Mouse (Mus musculus): Measurements from ENCODE around the gene Tmx2. TPM values are rescaled to one million over a fixed set of nuclear protein-coding genes. Genes with fewer than 3 reads are reported as not detected.
"Not testable (repeated sequence)": the region's sequence is repeated elsewhere in the genome, so short reads cannot be mapped to it uniquely, and the experiment has no call there.

Gene Tmx2
- 48.9 and 55.8 TPM in 2 replicates for total RNA-seq (2017)

DNA sequence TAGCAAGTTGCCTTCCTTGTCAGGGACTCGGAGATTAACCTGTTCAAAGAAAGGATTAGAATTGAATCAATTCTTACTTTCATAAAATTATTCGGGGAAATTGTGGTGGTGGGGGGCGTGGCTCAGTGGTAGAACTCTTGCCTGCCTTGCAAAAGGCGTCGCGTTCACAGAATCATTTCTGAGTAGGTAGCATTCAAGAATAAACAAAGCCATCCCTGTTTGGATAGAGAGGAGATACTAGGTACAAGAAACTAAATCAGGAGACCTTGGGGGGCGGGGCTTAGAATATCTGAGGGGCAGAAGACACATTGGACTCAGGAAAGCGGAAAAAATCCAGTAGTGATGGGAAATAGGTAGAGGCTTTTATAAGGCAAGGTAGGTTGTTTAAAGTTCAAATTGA is at the start of gene Tmx2:
Gene Tmx2, minus strand, starts transcription at position 125 of the 400 bp plus-strand sequence.
- no peak for ATAC-seq (replicated peaks in 1 of 2; ENCODE audit: insufficient read depth in 1 of 2, low FRiP score in 2 of 2, low TSS enrichment in 1 of 2, low read depth in 1 of 2, poor library complexity in 2 of 2, severe bottlenecking in 2 of 2)

DNA sequence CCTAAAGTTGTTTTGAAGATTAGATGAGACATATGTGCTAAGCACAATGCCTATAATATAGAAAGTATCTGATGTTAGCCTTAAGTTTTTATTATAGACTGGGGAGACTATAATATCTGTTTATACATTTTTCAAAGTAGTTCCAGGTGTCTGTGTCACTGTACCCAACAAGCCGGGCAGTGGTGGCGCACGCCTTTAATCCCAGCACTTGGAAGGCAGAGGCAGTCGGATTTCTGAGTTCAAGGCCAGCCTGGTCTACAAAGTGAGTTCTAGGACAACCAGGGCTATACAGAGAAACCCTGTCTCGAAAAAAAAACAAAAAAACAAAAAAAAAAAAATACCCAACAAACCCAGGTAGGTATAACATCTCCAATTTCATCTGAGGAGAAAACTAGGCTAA is 49.3 kb upstream of the Tmx2 start:
- not testable (repeated sequence) for ATAC-seq (replicated peaks in 1 of 2; ENCODE audit: insufficient read depth in 1 of 2, low FRiP score in 2 of 2, low TSS enrichment in 1 of 2, low read depth in 1 of 2, poor library complexity in 2 of 2, severe bottlenecking in 2 of 2)

GRCm38 (mm10) chr2:84727172-84727858 is 48.4 kb upstream of the Tmx2 start, which contains the start of gene Clp1:
TSS of gene Clp1 (minus strand) at chr2:84727350.
- ATAC-seq (replicated peaks in 1 of 2; ENCODE audit: insufficient read depth in 1 of 2, low FRiP score in 2 of 2, low TSS enrichment in 1 of 2, low read depth in 1 of 2, poor library complexity in 2 of 2, severe bottlenecking in 2 of 2): peak; percentile 98

DNA sequence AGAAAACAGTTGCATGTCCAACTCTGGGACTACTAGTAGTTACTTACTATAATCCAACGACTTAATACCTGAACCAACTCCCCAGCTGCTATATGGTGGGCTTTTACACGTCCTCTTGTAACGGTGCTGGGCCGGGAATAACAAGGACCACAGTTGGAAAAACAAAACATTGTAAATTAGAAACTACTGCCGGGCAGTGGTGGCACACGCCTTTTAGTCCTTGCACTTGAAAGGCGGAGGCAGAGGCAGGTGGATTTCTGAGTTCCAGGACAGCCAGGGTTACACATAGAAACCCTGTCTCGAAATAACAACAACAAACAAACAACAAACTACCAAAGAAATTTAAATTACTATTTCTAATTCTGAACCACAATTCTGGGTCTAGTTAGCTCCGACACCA is 47.8 kb upstream of the Tmx2 start:
- ATAC-seq (replicated peaks in 1 of 2; ENCODE audit: insufficient read depth in 1 of 2, low FRiP score in 2 of 2, low TSS enrichment in 1 of 2, low read depth in 1 of 2, poor library complexity in 2 of 2, severe bottlenecking in 2 of 2): no peak

DNA sequence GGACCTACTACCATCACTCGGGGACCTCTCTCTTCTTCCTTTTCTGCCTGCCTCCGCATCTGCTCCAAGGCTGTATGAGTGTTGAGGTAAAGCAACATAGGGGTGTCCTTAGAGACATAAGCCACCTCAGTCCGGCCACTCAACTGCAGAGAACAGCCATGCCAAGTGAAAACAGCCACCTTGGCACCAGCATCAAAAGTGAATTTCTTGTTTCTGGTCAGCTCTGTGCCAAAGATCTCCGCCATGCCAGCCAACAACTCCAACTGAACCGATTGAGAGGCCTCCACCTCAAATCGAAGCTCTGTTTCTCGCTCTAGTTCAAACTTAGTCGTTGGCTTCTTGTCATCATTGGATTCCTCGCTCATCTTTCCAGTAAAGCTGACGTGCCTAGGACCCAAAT is 46.8 kb upstream of the Tmx2 start:
- no peak for ATAC-seq (replicated peaks in 1 of 2; ENCODE audit: insufficient read depth in 1 of 2, low FRiP score in 2 of 2, low TSS enrichment in 1 of 2, low read depth in 1 of 2, poor library complexity in 2 of 2, severe bottlenecking in 2 of 2)

DNA sequence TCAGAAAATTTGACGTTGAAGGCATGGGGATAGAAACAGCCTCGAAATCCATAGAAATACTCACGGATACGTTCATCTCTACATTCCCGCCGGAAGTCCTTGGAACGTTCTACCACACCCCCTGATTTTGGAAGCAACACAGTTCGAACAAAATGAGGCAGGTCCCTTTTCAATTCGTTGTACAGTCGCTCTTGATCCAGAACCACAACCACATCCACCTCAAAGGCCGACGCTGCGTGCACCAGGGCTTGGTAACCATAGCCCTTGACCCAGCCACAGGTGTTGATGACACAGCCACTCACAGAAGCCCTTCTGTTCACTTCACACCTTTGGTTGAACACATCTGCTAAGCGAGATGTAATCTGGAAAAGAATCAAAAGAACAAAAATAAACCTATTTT is 44.9 kb upstream of the Tmx2 start:
- ATAC-seq (replicated peaks in 1 of 2; ENCODE audit: insufficient read depth in 1 of 2, low FRiP score in 2 of 2, low TSS enrichment in 1 of 2, low read depth in 1 of 2, poor library complexity in 2 of 2, severe bottlenecking in 2 of 2): no peak

DNA sequence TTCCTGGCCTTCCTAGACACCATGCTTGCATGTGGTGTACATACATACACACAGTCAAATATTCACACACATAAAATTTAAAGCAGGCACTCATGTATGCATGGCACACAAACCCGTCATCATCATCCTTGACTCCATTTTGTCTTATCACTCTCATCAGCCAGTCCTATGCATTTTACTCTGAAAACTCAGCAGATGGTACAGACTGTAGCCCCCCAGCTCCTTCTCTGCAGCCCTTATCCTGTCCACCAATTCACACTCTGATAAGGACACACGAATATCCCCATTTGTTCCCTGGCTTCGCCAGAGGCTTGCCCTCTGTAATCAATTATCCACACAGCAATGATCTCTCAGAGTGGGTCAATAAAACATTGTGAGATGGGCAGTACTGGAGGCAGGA is 42.2 kb upstream of the Tmx2 start:
- no peak for ATAC-seq (replicated peaks in 1 of 2; ENCODE audit: insufficient read depth in 1 of 2, low FRiP score in 2 of 2, low TSS enrichment in 1 of 2, low read depth in 1 of 2, poor library complexity in 2 of 2, severe bottlenecking in 2 of 2)

- ATAC-seq (replicated peaks in 1 of 2; ENCODE audit: insufficient read depth in 1 of 2, low FRiP score in 2 of 2, low TSS enrichment in 1 of 2, low read depth in 1 of 2, poor library complexity in 2 of 2, severe bottlenecking in 2 of 2): no peak
Measured at GRCm38 (mm10) chr2:84720718-84721117, 41.8 kb upstream of the Tmx2 start.

GRCm38 (mm10) chr2:84717357-84717756 is 38.4 kb upstream of the Tmx2 start:
- ATAC-seq (replicated peaks in 1 of 2; ENCODE audit: insufficient read depth in 1 of 2, low FRiP score in 2 of 2, low TSS enrichment in 1 of 2, low read depth in 1 of 2, poor library complexity in 2 of 2, severe bottlenecking in 2 of 2): no peak

DNA sequence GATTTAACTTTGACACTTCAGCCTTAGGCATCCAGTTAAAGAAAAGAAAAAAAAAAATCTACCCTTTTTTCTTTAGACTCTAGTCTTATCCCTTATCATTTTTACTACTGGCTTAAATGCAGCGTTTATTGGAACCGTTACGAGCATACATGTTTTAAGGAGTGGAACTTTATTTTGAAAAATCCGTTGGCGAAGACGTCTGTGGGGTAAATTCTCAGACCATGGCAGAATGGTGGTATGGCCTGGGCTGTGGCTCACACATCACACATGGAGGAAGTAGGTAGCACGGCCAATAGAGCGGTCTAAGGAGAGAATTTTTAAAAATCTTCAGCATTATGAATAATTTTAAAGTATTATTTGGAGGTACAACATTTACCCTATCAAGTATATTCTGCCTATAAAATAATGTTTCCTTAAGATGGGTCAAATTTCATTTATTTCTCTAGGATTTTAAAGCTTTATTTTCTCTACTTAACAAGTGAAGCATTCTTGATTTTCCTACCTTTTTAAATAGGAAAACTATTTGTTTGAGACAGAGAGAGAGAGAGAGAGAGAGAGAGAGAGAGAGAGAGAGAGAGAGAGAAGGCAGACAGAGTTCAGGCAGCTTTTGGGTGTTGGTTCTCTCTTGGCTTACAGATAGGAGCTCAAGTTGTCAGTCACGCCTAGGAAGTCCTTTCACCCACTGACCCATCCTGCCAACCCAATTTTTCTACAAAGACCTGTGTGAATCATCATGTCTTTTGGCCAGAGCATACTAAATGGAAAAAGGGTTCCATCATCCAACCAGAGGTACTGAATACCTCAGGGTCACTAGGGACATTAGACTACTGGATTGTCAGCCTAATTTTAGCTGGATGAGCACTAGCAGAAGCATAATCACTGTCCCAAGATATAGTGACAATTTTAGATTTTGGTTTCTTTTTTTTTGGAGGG is 37.7 kb upstream of the Tmx2 start:
- ATAC-seq (replicated peaks in 1 of 2; ENCODE audit: insufficient read depth in 1 of 2, low FRiP score in 2 of 2, low TSS enrichment in 1 of 2, low read depth in 1 of 2, poor library complexity in 2 of 2, severe bottlenecking in 2 of 2): no peak

DNA sequence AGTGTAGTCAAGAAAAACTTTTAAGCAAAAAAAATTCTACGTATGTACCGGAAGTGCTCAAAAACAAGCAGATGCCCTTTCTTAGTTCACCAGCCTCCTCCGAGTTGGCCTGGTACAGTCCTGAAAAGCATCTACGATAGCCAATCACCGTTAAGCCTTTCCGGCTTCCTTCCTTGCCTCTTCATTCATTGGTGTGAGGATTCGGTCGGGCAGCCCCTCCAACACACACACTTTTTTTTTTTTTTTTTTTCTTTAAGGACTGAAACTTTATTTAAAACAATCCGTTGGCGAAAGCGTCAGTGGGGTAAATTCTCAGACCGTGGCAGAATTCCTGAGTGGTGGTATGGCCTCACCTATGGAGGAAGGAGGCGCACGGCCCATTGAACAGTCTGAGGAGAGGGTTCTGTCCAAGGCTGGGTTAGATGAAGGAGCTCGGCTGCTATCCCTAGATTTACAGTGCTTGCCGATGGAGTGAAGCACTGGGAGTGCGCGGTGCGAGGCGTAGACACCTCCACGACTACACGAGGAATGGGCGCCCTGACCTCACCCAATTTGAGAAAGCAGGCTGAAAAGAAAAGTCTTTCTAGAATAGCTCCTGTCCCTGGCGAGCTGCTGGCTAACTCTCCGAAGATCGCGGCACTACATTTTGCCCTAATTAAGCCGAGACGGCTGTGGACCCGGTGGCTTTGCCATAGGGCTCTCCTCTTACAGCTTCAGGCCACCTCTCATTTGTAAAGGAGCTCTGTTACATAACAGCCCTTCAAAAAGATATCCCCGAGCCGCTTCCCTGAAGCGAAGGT is 36.8 kb upstream of the Tmx2 start:
- ATAC-seq (replicated peaks in 1 of 2; ENCODE audit: insufficient read depth in 1 of 2, low FRiP score in 2 of 2, low TSS enrichment in 1 of 2, low read depth in 1 of 2, poor library complexity in 2 of 2, severe bottlenecking in 2 of 2): peak; percentile 92 to 94

- peak; percentile 82 to 88 for ATAC-seq (replicated peaks in 1 of 2; ENCODE audit: insufficient read depth in 1 of 2, low FRiP score in 2 of 2, low TSS enrichment in 1 of 2, low read depth in 1 of 2, poor library complexity in 2 of 2, severe bottlenecking in 2 of 2)
Measured at GRCm38 (mm10) chr2:84714811-84715561, 36.0 kb upstream of the Tmx2 start, which contains the start of gene Zdhhc5. TSS of gene Zdhhc5 (minus strand) at chr2:84715180.

DNA sequence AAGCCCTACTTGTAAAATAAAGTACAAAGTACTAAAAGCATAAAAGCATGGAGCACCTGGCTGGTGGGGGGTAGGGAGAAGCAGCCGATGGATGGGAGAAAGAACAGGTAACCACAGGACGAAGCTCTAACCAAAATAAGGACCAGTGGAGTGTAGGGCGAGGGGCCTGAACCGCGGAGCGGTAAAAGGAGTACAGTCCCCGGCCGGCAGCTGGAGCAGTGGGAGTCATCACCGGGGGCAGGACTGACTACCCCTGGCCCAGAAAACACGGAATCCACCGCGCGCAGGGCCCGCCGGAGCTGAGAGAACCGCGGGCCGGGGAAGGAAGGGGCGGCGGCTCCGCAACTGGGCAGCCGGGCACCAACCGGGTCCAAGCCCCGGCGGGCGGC is 35.5 kb upstream of the Tmx2 start:
- no peak for ATAC-seq (replicated peaks in 1 of 2; ENCODE audit: insufficient read depth in 1 of 2, low FRiP score in 2 of 2, low TSS enrichment in 1 of 2, low read depth in 1 of 2, poor library complexity in 2 of 2, severe bottlenecking in 2 of 2)

DNA sequence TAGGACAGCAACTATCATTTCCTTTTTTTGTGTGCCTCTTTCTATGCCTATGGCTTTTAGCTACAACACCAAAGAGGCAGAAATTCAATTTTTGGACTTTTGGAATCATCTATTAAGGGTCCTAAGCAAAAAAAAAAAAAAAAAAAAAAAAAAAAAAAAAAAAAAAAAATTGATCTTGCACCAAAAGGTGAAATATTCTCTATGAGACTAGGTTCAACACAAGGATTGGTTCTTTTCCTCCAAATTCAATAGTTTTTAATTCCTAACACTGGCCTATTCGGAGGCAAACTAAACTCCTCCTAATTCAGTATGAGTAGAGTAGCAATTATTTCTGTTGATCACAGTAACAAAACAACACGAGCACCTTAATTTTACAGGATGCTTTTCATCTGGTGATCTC is 33.0 kb upstream of the Tmx2 start:
- no peak for ATAC-seq (replicated peaks in 1 of 2; ENCODE audit: insufficient read depth in 1 of 2, low FRiP score in 2 of 2, low TSS enrichment in 1 of 2, low read depth in 1 of 2, poor library complexity in 2 of 2, severe bottlenecking in 2 of 2)

GRCm38 (mm10) chr2:84707523-84707922 is 28.6 kb upstream of the Tmx2 start:
- ATAC-seq (replicated peaks in 1 of 2; ENCODE audit: insufficient read depth in 1 of 2, low FRiP score in 2 of 2, low TSS enrichment in 1 of 2, low read depth in 1 of 2, poor library complexity in 2 of 2, severe bottlenecking in 2 of 2): no peak

DNA sequence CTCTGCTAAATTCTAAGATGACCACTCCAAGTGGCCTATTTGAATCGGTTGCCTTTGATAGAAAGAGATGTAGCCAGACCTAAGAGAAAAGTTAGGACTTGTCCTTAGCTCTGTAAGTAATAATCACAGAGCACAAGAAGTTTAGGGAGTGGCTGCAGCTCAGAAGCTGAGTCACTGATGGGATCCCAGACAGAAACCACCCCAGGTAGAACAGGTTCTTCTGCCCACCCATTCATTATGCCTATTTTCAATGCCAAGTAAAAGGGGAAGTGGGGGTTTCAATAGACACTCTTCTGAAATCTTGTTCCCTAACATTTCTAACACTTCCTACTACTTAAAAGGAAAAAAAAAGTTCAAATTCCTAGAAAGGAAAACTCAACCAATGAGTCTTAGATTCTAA is 26.4 kb upstream of the Tmx2 start:
- peak; percentile 12 to 36; a peak in 1 of 4 replicates for ATAC-seq (replicated peaks in 1 of 2; ENCODE audit: insufficient read depth in 1 of 2, low FRiP score in 2 of 2, low TSS enrichment in 1 of 2, low read depth in 1 of 2, poor library complexity in 2 of 2, severe bottlenecking in 2 of 2)

GRCm38 (mm10) chr2:84704329-84704728 is 25.4 kb upstream of the Tmx2 start:
- ATAC-seq (replicated peaks in 1 of 2; ENCODE audit: insufficient read depth in 1 of 2, low FRiP score in 2 of 2, low TSS enrichment in 1 of 2, low read depth in 1 of 2, poor library complexity in 2 of 2, severe bottlenecking in 2 of 2): no peak
